Mouse (Mus musculus): ENCODE results near the gene Nup93. TPM values are rescaled to one million over a fixed set of nuclear protein-coding genes. Genes with fewer than 3 reads are reported as not detected.

The Nup93 gene
- polyA plus RNA-seq, 1 experiment from 2014 or later: 76.0 TPM

DNA sequence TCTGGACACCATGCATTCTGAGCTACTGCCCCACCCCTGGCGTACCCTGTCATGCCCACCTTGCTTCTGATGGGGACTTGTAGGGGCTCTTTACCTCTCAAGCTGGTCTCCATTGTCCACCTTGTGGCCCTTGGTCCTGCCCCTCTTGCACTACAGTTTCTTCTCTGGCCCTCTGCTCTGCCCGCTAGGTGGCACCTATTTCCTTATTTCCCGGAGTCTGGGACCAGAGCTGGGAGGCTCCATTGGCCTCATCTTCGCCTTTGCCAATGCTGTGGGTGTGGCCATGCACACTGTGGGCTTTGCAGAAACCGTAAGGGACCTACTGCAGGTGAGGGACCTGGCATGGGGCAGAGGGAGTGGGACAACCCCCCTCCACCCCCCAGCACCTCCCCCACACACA, 119.0 kb downstream of the Nup93 start:
- H3K4me1 ChIP-seq (replicated peaks): no peaks in the 10 kb centered on the region
- H3K27ac ChIP-seq: no peak overlapping the region
- ATAC-seq: no peak
- H3K27me3 ChIP-seq: no peaks in the 10 kb centered on the region
- no peak overlapping the region for H3K4me2 ChIP-seq (replicated peaks)
- no peaks in the 10 kb centered on the region for H3K9me3 ChIP-seq
- no peak overlapping the region for H3K4me3 ChIP-seq (replicated peaks)
- 60% methylated on average over 5 of the region's 5 CpGs for WGBS
- H3K36me3 ChIP-seq: no peaks in the 10 kb centered on the region
- H3K9ac ChIP-seq (replicated peaks): no peak overlapping the region

DNA sequence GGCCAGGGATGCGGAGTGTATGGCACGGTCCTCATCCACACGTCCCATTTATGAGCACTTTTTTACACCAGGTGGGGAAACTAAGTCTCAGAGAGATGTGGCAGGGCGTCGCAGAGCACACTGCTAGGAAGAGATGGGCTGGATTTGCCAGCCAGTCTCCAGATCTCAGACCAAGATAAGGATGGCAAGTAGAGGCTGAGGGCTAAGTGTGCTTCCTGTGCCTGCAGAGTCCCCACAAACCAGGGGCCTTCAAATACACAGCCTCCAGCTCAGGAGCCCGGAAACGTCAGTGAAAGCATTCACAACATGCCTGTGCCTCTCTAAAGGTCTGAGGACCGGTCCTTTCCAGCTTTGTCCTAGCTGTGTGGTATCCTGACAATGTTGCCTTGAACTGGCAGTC, 123.2 kb downstream of the Nup93 start:
- Histone ChIP-seq H3K27ac (no peak overlapping the region), H3K9me3 (no peaks in the 10 kb centered on the region), H3K36me3 (no peaks in the 10 kb centered on the region), H3K4me3 (replicated peaks) (no peak overlapping the region), H3K9ac (replicated peaks) (no peak overlapping the region), H3K4me1 (replicated peaks) (no peaks in the 10 kb centered on the region), H3K27me3 (no peaks in the 10 kb centered on the region), H3K4me2 (replicated peaks) (no peak overlapping the region)
- 81% methylated on average over 8 of the region's 8 CpGs for WGBS
- ATAC-seq: no peak

DNA sequence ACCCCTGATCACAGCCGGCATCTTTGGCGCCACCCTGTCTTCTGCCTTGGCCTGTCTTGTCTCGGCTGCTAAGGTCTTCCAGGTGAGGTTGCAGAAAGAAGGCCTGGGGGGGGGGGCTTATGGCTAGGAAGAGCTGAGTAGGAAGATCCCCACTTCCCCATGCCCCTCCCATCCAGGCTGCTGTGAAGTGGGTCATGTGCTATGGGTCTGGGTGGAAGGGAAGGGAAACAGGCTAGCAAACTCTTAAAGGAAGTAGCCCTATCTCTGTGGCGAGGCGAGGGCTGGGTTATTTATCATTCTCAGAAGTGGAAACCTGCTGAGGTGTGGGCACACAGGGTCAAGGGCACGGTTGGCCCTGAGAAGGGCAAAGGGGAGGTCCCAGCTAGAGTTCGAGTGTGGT, 126.4 kb downstream of the Nup93 start:
- Histone ChIP-seq H3K36me3 (no peaks in the 10 kb centered on the region), H3K9ac (replicated peaks) (no peak overlapping the region), H3K9me3 (no peaks in the 10 kb centered on the region), H3K27me3 (no peaks in the 10 kb centered on the region), H3K4me1 (replicated peaks) (no peaks in the 10 kb centered on the region), H3K27ac (no peak overlapping the region), H3K4me2 (replicated peaks) (no peak overlapping the region), H3K4me3 (replicated peaks) (no peak overlapping the region)
- WGBS: 87% methylated on average over 7 of the region's 7 CpGs
- ATAC-seq: no peak

DNA sequence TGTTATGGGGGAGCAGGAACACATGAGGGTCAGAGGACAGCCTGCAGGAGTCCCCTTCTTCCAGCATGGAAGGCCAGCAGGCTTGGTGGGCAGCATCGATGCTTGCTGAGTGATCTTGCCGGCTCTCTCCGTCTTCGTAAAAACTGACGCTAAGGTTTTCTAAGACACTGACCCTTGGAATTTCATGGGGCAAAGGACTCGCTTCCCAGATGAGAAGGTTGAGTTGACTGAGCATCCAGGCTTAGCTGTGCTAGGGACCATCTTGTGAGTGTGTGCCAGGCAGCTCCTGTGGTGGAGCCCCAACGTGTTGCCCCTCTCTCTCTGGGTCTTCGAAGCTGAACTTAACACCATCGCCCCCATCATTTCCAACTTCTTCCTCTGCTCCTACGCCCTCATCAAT, 128.3 kb downstream of the Nup93 start:
- Histone ChIP-seq H3K4me2 (replicated peaks) (no peak overlapping the region), H3K9me3 (no peaks in the 10 kb centered on the region), H3K36me3 (no peaks in the 10 kb centered on the region), H3K27me3 (no peaks in the 10 kb centered on the region), H3K4me3 (replicated peaks) (no peak overlapping the region), H3K27ac (no peak overlapping the region), H3K9ac (replicated peaks) (no peak overlapping the region), H3K4me1 (replicated peaks) (no peaks in the 10 kb centered on the region)
- WGBS: 91% methylated on average over 10 of the region's 10 CpGs
- no peak for ATAC-seq

DNA sequence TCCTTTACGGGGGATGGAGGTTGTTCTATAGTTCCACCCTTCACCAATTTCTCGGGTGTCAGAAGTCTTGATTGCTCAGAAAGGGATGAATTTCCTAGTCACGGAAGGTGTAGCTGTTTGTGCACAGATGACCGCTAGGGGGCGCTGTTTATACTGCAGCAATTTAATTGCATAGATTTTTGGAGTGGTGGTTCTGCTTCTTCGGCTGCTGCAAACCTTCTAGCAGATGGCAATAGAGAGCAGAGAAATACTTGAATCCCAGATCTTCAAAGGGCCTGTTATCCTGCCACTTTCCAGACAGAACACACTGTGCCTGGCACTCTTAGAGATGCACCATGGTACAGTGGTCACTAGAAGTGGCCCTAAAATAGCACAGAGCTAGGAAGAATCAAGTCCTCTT, 128.9 kb downstream of the Nup93 start:
- 0 out of 2 replicates have a peak, but pooled peaks have one; percentile 27 for ATAC-seq
- whole genome bisulfite sequencing: 16% methylated on average over 6 of the region's 6 CpGs
- Histone ChIP-seq H3K36me3 (no peaks in the 10 kb centered on the region), H3K4me3 (replicated peaks) (no peak overlapping the region), H3K9me3 (no peaks in the 10 kb centered on the region), H3K27me3 (no peaks in the 10 kb centered on the region), H3K4me1 (replicated peaks) (no peaks in the 10 kb centered on the region), H3K27ac (no peak overlapping the region), H3K4me2 (replicated peaks) (no peak overlapping the region), H3K9ac (replicated peaks) (no peak overlapping the region)

DNA sequence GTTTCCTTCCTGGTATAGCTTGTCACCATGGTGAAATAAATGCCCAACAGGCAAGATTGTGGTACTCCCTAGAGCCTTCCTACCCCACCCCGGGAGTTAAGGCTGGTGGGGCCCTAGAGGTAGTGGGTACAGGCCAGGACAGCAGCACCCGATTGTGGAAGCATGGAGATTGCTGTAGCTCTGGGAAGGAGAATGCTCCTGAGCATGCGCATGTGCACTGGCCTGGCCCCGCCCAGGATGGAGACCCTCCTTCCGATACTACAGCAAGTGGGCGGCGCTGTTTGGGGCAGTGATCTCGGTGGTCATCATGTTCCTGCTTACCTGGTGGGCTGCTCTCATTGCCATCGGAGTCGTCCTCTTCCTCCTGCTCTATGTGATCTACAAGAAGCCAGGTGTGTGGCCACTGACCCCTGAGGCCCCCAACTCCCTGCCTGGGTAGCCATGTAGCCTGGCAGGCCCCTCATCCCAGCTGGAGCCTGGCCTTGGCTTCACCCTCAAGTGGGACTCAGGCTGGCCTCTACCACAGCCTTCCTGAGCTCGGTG, 129.5 kb downstream of the Nup93 start:
- 89% methylated on average over 11 of the region's 11 CpGs for WGBS
- ATAC-seq: 0 out of 2 replicates have a peak, but pooled peaks have one; percentile 14
- Histone ChIP-seq H3K4me3 (replicated peaks) (no peak overlapping the region), H3K9ac (replicated peaks) (no peak overlapping the region), H3K4me1 (replicated peaks) (no peaks in the 10 kb centered on the region), H3K27ac (no peak overlapping the region), H3K36me3 (no peaks in the 10 kb centered on the region), H3K27me3 (no peaks in the 10 kb centered on the region), H3K4me2 (replicated peaks) (no peak overlapping the region), H3K9me3 (no peaks in the 10 kb centered on the region)

DNA sequence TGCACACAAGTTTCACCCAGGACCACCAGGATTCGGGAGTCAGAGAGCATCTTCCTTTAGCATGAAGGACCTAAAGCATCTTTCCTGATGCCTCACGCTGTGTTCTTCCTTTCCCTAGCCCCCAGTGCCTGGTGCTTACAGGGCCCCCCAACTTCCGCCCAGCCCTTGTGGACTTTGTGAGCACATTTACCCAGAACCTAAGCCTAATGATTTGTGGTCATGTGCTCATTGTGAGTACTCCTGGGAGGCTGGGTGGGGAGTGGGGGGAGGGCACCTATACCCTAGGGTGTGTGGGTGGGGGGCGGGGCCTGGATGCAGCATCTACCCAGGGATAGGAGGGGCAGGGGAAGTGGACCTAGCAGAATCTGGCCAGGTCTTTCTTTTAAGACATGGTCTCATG, 131.3 kb downstream of the Nup93 start:
- Histone ChIP-seq H3K4me2 (replicated peaks) (no peak overlapping the region), H3K27ac (no peak overlapping the region), H3K9ac (replicated peaks) (no peak overlapping the region), H3K36me3 (no peaks in the 10 kb centered on the region), H3K9me3 (no peaks in the 10 kb centered on the region), H3K27me3 (no peaks in the 10 kb centered on the region), H3K4me3 (replicated peaks) (no peak overlapping the region), H3K4me1 (replicated peaks) (no peaks in the 10 kb centered on the region)
- ATAC-seq: no peak
- 88% methylated on average over 4 of the region's 4 CpGs for WGBS

DNA sequence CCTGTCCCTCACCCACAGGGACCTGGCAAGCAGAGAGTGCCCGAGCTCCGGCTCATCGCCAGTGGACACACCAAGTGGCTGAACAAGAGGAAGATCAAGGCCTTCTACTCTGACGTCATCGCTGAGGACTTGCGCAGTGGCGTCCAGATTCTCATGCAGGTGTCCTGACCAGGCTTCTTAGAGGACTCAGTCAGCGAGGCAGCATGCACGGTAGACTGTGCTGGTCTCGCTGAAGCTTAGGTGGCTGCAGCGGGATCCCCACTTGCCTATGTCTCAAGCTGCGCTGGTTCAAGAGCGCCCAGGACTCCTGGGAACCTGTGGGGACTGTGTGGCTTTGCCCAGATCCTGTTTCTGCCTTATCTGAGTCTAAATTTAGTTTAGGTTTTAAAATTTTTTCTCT, 131.9 kb downstream of the Nup93 start:
- H3K9me3 ChIP-seq: no peaks in the 10 kb centered on the region
- 93% methylated on average over 13 of the region's 13 CpGs for WGBS
- no peak for ATAC-seq

DNA sequence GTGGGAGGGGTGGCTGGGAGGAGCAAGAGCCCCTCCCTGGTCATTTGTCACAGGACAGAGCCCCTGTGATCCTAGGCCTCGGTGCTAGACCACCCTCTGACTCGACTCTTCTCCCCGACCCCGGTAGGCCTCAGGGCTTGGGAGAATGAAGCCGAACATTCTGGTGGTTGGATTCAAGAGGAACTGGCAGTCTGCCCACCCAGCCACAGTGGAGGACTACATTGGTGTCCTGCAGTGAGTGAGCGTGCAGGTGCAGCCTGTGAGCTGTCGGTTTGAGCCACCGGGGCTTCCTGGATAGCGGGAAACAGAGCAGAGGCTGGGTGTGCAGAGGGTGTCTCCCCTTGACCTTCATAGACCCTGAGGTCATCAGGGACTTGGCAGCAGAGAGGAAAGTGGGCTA, 134.1 kb downstream of the Nup93 start:
- no peak for ATAC-seq
- Histone ChIP-seq H3K9me3 (no peaks in the 10 kb centered on the region), H3K4me3 (replicated peaks) (no peak overlapping the region), H3K27ac (no peak overlapping the region), H3K9ac (replicated peaks) (no peak overlapping the region), H3K27me3 (no peaks in the 10 kb centered on the region), H3K36me3 (no peaks in the 10 kb centered on the region), H3K4me2 (replicated peaks) (no peak overlapping the region), H3K4me1 (replicated peaks) (no peaks in the 10 kb centered on the region)
- 81% methylated on average over 9 of the region's 9 CpGs for WGBS

More for the DNA sequence above, 131.9 kb downstream of the Nup93 start:
- Histone ChIP-seq H3K36me3 (no peaks in the 10 kb centered on the region), H3K4me3 (replicated peaks) (no peak overlapping the region), H3K4me1 (replicated peaks) (no peaks in the 10 kb centered on the region), H3K27me3 (no peaks in the 10 kb centered on the region), H3K27ac (no peak overlapping the region), H3K4me2 (replicated peaks) (no peak overlapping the region), H3K9ac (replicated peaks) (no peak overlapping the region)

DNA sequence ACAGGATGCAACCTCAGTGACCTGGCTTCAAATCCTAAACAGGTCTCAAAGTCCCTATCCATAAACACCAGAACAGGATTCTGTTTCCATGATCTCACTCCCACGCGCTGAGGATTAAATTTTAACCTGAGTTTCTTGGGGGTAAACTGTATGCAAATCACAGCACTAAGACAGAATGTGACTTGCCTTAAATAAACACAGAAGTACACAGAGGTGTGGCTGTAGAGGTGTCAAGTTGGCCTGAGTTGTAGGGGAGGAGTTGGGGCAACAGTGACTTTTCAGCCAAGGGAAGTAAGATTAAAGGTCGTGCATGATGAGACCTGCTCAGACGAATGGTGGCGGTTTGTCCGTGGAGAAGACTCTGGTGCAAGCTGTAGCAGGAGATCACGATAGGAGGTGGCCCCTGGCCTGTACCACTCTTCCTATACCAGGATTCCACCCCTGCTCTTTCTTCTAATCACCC, 139.7 kb downstream of the Nup93 start:
- no peaks in the 10 kb centered on the region for H3K27me3 ChIP-seq
- no peak overlapping the region for H3K4me2 ChIP-seq (replicated peaks)
- H3K27ac ChIP-seq: no peak overlapping the region
- no peaks in the 10 kb centered on the region for H3K4me1 ChIP-seq (replicated peaks)
- no peaks in the 10 kb centered on the region for H3K36me3 ChIP-seq
- WGBS: 83% methylated on average over 7 of the region's 7 CpGs
- H3K9ac ChIP-seq (replicated peaks): no peak overlapping the region
- ATAC-seq: no peak
- H3K4me3 ChIP-seq (replicated peaks): no peak overlapping the region
- H3K9me3 ChIP-seq: no peaks in the 10 kb centered on the region

DNA sequence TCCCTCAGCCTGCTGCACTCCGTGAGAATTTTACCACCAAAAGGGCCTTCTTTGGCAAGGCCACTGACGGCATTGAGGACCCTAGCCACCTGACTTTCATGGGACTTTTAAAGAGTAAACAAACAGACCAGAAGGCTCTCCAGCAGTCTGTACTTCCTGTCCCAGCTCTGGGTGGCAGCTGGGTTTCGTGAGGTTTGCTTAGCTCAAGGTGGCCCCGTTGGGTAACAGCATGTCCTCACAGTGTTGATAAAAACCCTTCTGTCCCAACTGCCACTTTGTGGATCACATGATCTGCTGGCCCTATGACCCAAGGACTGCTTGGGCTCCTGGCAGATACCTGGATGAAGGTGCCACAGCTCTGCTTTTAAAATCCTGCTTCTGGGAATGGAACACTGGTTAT, 140.2 kb downstream of the Nup93 start:
- Histone ChIP-seq H3K27me3 (no peaks in the 10 kb centered on the region), H3K9me3 (no peaks in the 10 kb centered on the region), H3K36me3 (no peaks in the 10 kb centered on the region), H3K4me3 (replicated peaks) (no peak overlapping the region), H3K9ac (replicated peaks) (no peak overlapping the region), H3K4me1 (replicated peaks) (no peaks in the 10 kb centered on the region), H3K27ac (no peak overlapping the region), H3K4me2 (replicated peaks) (no peak overlapping the region)
- ATAC-seq: no peak
- WGBS: 89% methylated on average over 4 of the region's 4 CpGs

DNA sequence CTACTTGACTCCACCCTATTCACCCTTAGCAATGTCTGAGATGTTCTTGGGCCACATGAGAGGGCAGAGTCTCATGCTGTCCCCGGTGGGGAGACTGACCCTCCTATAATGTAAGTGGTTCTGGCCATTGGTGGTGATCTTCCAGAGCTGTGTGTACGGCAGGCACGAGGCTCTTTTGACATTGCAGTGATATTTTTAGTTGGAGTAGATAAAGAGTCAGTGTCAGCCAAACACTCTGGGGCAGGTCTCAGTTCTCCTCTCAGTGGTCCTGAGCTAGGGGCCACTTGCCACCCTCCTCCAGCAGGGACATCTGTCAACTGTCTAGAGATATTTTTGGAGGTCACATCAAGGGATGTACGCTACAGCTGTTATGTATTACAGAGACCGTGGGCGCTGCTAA, 142.9 kb downstream of the Nup93 start:
- Histone ChIP-seq H3K27me3 (no peaks in the 10 kb centered on the region), H3K27ac (no peak overlapping the region), H3K4me1 (replicated peaks) (no peaks in the 10 kb centered on the region), H3K4me3 (replicated peaks) (no peak overlapping the region), H3K9ac (replicated peaks) (no peak overlapping the region), H3K36me3 (no peaks in the 10 kb centered on the region), H3K9me3 (no peaks in the 10 kb centered on the region), H3K4me2 (replicated peaks) (no peak overlapping the region)
- ATAC-seq: no peak
- WGBS: 85% methylated on average over 6 of the region's 6 CpGs

DNA sequence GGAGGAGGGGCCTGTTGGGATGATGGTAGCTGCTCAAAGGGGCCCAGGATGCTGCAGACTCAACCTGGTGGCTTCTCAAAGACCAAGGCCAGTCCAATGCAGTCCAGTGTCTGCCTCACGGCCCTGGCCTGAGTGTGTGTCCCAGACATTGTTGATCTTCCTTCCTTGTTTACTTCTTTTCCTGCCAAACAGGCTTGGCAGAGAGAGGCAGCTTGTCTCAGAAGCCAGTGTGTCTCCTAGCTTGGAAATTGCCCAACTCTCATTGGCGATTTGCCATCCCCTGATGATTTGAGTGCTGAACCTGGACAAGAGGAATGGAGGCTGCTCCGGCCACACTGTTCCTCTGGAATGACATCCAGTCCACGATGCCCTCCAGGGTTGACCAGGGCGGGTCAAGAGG, 144.2 kb downstream of the Nup93 start:
- no peak overlapping the region for H3K4me2 ChIP-seq (replicated peaks)
- H3K27ac ChIP-seq: no peak overlapping the region
- ATAC-seq: no peak
- H3K27me3 ChIP-seq: no peaks in the 10 kb centered on the region
- H3K4me3 ChIP-seq (replicated peaks): no peak overlapping the region
- no peaks in the 10 kb centered on the region for H3K9me3 ChIP-seq
- no peaks in the 10 kb centered on the region for H3K4me1 ChIP-seq (replicated peaks)
- no peak overlapping the region for H3K9ac ChIP-seq (replicated peaks)
- H3K36me3 ChIP-seq: no peaks in the 10 kb centered on the region
- WGBS: 81% methylated on average over 5 of the region's 5 CpGs
